In the genomic region with DNA sequence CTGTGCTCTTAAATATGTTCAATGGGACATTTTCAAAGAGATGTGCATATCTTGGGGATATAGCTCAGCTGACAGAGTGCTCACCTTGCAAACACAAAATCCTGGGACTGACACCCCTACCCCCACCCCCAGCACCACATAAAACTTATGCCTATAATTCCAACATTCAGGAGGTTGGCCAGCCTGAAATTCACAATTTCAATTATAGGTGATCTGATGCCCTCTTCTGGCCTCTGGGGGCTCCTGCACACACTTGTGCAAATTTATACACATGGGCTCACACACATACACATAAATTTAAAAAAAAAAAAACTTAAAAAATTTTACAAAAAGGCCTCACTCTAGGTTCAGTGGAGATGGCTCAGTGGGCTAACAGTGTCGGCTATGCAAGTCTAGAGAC, we compare ENCODE assay signal across 25 mouse cellular contexts. TPM values are rescaled to one million over a fixed set of nuclear protein-coding genes. Genes with fewer than 3 reads are reported as not detected.
DNase-seq lines count a peak whose midpoint lies in the region; ATAC-seq and TF ChIP-seq lines count a peak whose summit lies in the region.
"Had no signal": no experiment of that assay in that cellular context is flagged by ENCODE, and none has a peak within 500 bp of the region (broad histone marks: within the 10 kb centered on the region; RNA-seq: fewer than 3 reads in every experiment).

No protein-coding gene starts in this region.

- H3K27ac ChIP-seq in heart, embryonic 10.5 days: no peak overlapping the region
- H3K27ac ChIP-seq in left cerebral cortex, adult 2 months: no peak overlapping the region
- H3K27ac ChIP-seq in stomach, postnatal 0 days (replicated peaks): no peak overlapping the region
- H3K27ac ChIP-seq: forebrain, embryonic 13.5 days; heart, embryonic 13.5 days; hindbrain, embryonic 14.5 days; kidney, embryonic 15.5 days; limb, embryonic 12.5 days; midbrain, embryonic 13.5 days had no signal

- H3K4me2 ChIP-seq in stomach, postnatal 0 days (replicated peaks; ENCODE audit: low read depth): no peak overlapping the region
- H3K4me2 ChIP-seq: forebrain, embryonic 13.5 days; heart, embryonic 13.5 days; hindbrain, embryonic 14.5 days; kidney, embryonic 15.5 days; limb, embryonic 12.5 days; midbrain, embryonic 13.5 days had no signal

- H3K4me3 ChIP-seq in heart, embryonic 10.5 days: no peak overlapping the region
- no peak overlapping the region for H3K4me3 ChIP-seq in left cerebral cortex, adult 2 months
- no peak overlapping the region for H3K4me3 ChIP-seq in stomach, postnatal 0 days (ENCODE audit: low read depth, low read length)
- H3K4me3 ChIP-seq: forebrain, embryonic 13.5 days; heart, embryonic 13.5 days; kidney, embryonic 15.5 days; limb, embryonic 12.5 days; midbrain, embryonic 13.5 days had no signal

- H3K27me3 ChIP-seq in heart, embryonic 10.5 days (ENCODE audit: insufficient read depth, poor library complexity, severe bottlenecking): no peaks in the 10 kb centered on the region
- H3K27me3 ChIP-seq in stomach, postnatal 0 days (ENCODE audit: control insufficient read depth, insufficient read depth, low read length): no peaks in the 10 kb centered on the region
- H3K27me3 ChIP-seq: forebrain, embryonic 13.5 days; heart, embryonic 13.5 days; kidney, embryonic 15.5 days; limb, embryonic 12.5 days; midbrain, embryonic 13.5 days had no signal

- no peak for TF ChIP-seq EP300 in stomach, postnatal 0 days (optimal IDR thresholded peaks at IDR 0.05)

- H3K36me3 ChIP-seq in heart, embryonic 10.5 days: peaks cover 47% of the 10 kb centered on the region
- H3K36me3 ChIP-seq in stomach, postnatal 0 days (ENCODE audit: control insufficient read depth, insufficient read depth, low read length): peaks cover 25% of the 10 kb centered on the region

- no peak overlapping the region for H3K9ac ChIP-seq in stomach, postnatal 0 days (ENCODE audit: low read length)
- H3K9ac ChIP-seq: forebrain, embryonic 13.5 days; heart, embryonic 13.5 days; hindbrain, embryonic 14.5 days; kidney, embryonic 15.5 days; limb, embryonic 12.5 days; midbrain, embryonic 13.5 days had no signal

- no peaks in the 10 kb centered on the region for H3K9me3 ChIP-seq in heart, embryonic 10.5 days
- H3K9me3 ChIP-seq in stomach, postnatal 0 days (ENCODE audit: control insufficient read depth, low read length): no peaks in the 10 kb centered on the region
- H3K9me3 ChIP-seq: forebrain, embryonic 13.5 days; heart, embryonic 13.5 days; kidney, embryonic 15.5 days; limb, embryonic 12.5 days; midbrain, embryonic 13.5 days had no signal

- no peak for ATAC-seq in stomach, postnatal 0 days (ENCODE audit: low FRiP score, low TSS enrichment)
- ATAC-seq: forebrain, embryonic 13.5 days; midbrain, embryonic 13.5 days had no signal

- H3K4me1 ChIP-seq in heart, embryonic 10.5 days: peaks cover 35% of the 10 kb centered on the region
- H3K4me1 ChIP-seq in stomach, postnatal 0 days (replicated peaks; ENCODE audit: control insufficient read depth, insufficient read depth): no peaks in the 10 kb centered on the region

- intact Hi-C loops in heart, postnatal 25 days (cut with DNase I): no loop called here
- intact Hi-C loops in left cerebral cortex, adult 2 months (cut with DNase I): no loop called here

- TF ChIP-seq CTCF in left cerebral cortex, adult 2 months (IDR thresholded peaks at IDR 0.05): peak; percentile 9; the same call in 1 of the 2 replicates
- TF ChIP-seq CTCF in stomach, postnatal 0 days (IDR thresholded peaks at IDR 0.05; ENCODE audit: low read depth): peak; percentile 35

- peak; percentile 58 for DNase-seq in heart, embryonic 10.5 days (ENCODE audit: low spot score)
- no peak for DNase-seq in heart, postnatal 25 days (ENCODE audit: low spot score)
- DNase-seq in left cerebral cortex, adult 2 months (ENCODE audit: extremely low spot score in 1 of 2, low spot score in 2 of 2): no peak
- no peak for DNase-seq in left cerebral cortex, adult 9 months (ENCODE audit: low spot score in 2 of 2)
- DNase-seq in thymus, postnatal 14 days: peak; percentile 20
- no peak for DNase-seq in thymus, adult 18-20 months
- no peak for DNase-seq in stomach, postnatal 0 days (ENCODE audit: low spot score)
- DNase-seq: adrenal gland, postnatal 25 days; cerebellum, adult 9-10 months; gastrocnemius, postnatal 10 days; heart, postnatal 36 days; lung, postnatal 14 days; thymus, postnatal 36 days had no signal

- 88% methylated on average over 1 of the region's 1 CpGs for WGBS in heart, embryonic 10.5 days
- 100% methylated on average over 1 of the region's 1 CpGs for WGBS in stomach, postnatal 0 days

RNA-seq across cellular contexts. Expression of gene Pcyox1, which starts 3.8 kb away (rescaled TPM):
- polyA plus RNA-seq in heart, embryonic 10.5 days (2016; fragmentation: Nextera tagmentation; extraction: Ambion mirVana): 55.4 and 57.8 TPM in 2 replicates
- total RNA-seq in heart, postnatal 25 days (2021): 10 to 100 TPM; 62.1 to 72.9 TPM
- total RNA-seq in left cerebral cortex, adult 2 months (2021): 100 to 1,000 TPM; 105 to 115 TPM
- 93.8 and 94.8 TPM in 2 replicates for polyA plus RNA-seq in stomach, postnatal 0 days (2015; fragmentation: Nextera tagmentation; extraction: Ambion mirVana)

RNA-seq across cellular contexts. Expression of gene Tia1, which starts 10.8 kb away (rescaled TPM):
- 144 and 177 TPM in 2 replicates for polyA plus RNA-seq in heart, embryonic 10.5 days (2016; fragmentation: Nextera tagmentation; extraction: Ambion mirVana)
- 10 to 100 TPM; 26.6 to 27.1 TPM for total RNA-seq in heart, postnatal 25 days (2021)
- 100 to 1,000 TPM; 117 to 119 TPM for total RNA-seq in left cerebral cortex, adult 2 months (2021)
- polyA plus RNA-seq in stomach, postnatal 0 days (2015; fragmentation: Nextera tagmentation; extraction: Ambion mirVana): 44.6 and 47.2 TPM in 2 replicates

RNA-seq across cellular contexts. Expression of gene Snrpg, which starts 22.1 kb away (rescaled TPM):
- 410 and 487 TPM in 2 replicates for polyA plus RNA-seq in heart, embryonic 10.5 days (2016; fragmentation: Nextera tagmentation; extraction: Ambion mirVana)
- total RNA-seq in heart, postnatal 25 days (2021): 10 to 100 TPM; 45.9 to 49.7 TPM
- 10 to 100 TPM; 54.8 to 61.9 TPM for total RNA-seq in left cerebral cortex, adult 2 months (2021)
- polyA plus RNA-seq in stomach, postnatal 0 days (2015; fragmentation: Nextera tagmentation; extraction: Ambion mirVana): 242 and 277 TPM in 2 replicates

RNA-seq across cellular contexts. Expression of gene Fam136a, which starts 27.7 kb away (rescaled TPM):
- 148 and 182 TPM in 2 replicates for polyA plus RNA-seq in heart, embryonic 10.5 days (2016; fragmentation: Nextera tagmentation; extraction: Ambion mirVana)
- total RNA-seq in heart, postnatal 25 days (2021): 10 to 100 TPM; 25.2 to 29.7 TPM
- total RNA-seq in left cerebral cortex, adult 2 months (2021): 10 to 100 TPM; 21.3 to 21.8 TPM
- polyA plus RNA-seq in stomach, postnatal 0 days (2015; fragmentation: Nextera tagmentation; extraction: Ambion mirVana): 72.1 and 74.8 TPM in 2 replicates

RNA-seq across cellular contexts. Expression of gene Gm44790, which starts 33.3 kb away (rescaled TPM):
- polyA plus RNA-seq in heart, embryonic 10.5 days (2016; fragmentation: Nextera tagmentation; extraction: Ambion mirVana): 1.1 TPM in 1 of 2 replicates, not detected in the other
- total RNA-seq in heart, postnatal 25 days (2021): under 1 TPM in 1 of 2 experiments, not detected in 1; 0.36 TPM
- total RNA-seq in left cerebral cortex, adult 2 months (2021): not detected
- polyA plus RNA-seq in stomach, postnatal 0 days (2015; fragmentation: Nextera tagmentation; extraction: Ambion mirVana): not detected in 2 replicates
- total RNA-seq: adrenal gland, postnatal 25 days; gastrocnemius, postnatal 10 days; heart, postnatal 36 days; megakaryocyte progenitor cell, adult 5-6 weeks had no signal
- polyA plus RNA-seq: C2C12; embryonic facial prominence, embryonic 14.5 days; heart, embryonic 13.5 days; hindbrain, embryonic 14.5 days; intestine, embryonic 14.5 days; limb, embryonic 12.5 days; liver, embryonic 16.5 days; midbrain, embryonic 13.5 days; neural tube, embryonic 11.5 days had no signal

Comparison
In these comparisons a context has a peak if more than half of its experiments do, and no peak if none do; other contexts are left out.
1. DNase-seq: peak in heart, embryonic 10.5 days (single experiment) and thymus, postnatal 14 days (single experiment); none in heart, postnatal 25 days (single experiment), left cerebral cortex, adult 2 months (0 of 2), left cerebral cortex, adult 9 months (0 of 2), thymus, adult 18-20 months (0 of 2) and stomach, postnatal 0 days (single experiment).
2. RNA of gene Tia1, which starts 10.8 kb away (total RNA-seq): 117 to 119 TPM in left cerebral cortex, adult 2 months; 26.6 to 27.1 TPM in heart, postnatal 25 days; every median in the first group is over 4 times any median in the second.